Mouse (Mus musculus): Measurements from ENCODE around the gene Gchfr. TPM values are rescaled to one million over a fixed set of nuclear protein-coding genes. Genes with fewer than 3 reads are reported as not detected.

Gene Gchfr
- total RNA-seq, 2 experiments from 2014 or later, result 0.74 TPM; not detected in 1

Other genes starting within 250 kb of the Gchfr start
- gene Chst14, start 241.3 kb upstream of the Gchfr start, total RNA-seq (2021), result 1 to 10 TPM; 3.2 to 3.3 TPM
- gene Ccdc32, start 138.4 kb upstream of the Gchfr start, total RNA-seq (2021), result 10 to 100 TPM; 55.6 to 56.3 TPM
- 1 to 10 TPM; 7.6 to 9.0 TPM for gene Rpusd2, start 133.0 kb upstream of the Gchfr start, total RNA-seq (2021)
- under 1 TPM; 0.05 to 0.07 TPM for gene Knl1, start 120.7 kb upstream of the Gchfr start, total RNA-seq (2021)
- 1 to 10 TPM in 1 of 2 experiments, under 1 TPM in 1; 0.46 to 1.2 TPM for gene Rad51, start 55.0 kb upstream of the Gchfr start, total RNA-seq (2021)
- 10 to 100 TPM; 54.7 to 55.5 TPM for gene Rmdn3, start 10.7 kb upstream of the Gchfr start, total RNA-seq (2021)
- gene Gm14137, start 6.7 kb downstream of the Gchfr start, total RNA-seq (2021), result not detected
- gene Zfyve19, start 40.8 kb downstream of the Gchfr start, total RNA-seq (2021), result 10 to 100 TPM; 35.7 to 42.4 TPM
- 10 to 100 TPM; 17.3 to 17.6 TPM for gene Dnajc17, start 41.0 kb downstream of the Gchfr start, total RNA-seq (2021)
- gene Ppp1r14d, start 62.1 kb downstream of the Gchfr start, total RNA-seq (2021), result not detected
- gene Spint1, start 69.6 kb downstream of the Gchfr start, total RNA-seq (2021), result 1 to 10 TPM; 2.0 to 2.3 TPM
- gene Rhov, start 103.5 kb downstream of the Gchfr start, total RNA-seq (2021), result 1 to 10 TPM; 7.5 to 7.9 TPM
- gene Vps18, start 121.0 kb downstream of the Gchfr start, total RNA-seq (2021), result 10 to 100 TPM; 44.2 to 49.9 TPM
- 1 to 10 TPM; 2.0 to 2.8 TPM for gene Dll4, start 158.0 kb downstream of the Gchfr start, total RNA-seq (2021)
- gene Chac1, start 183.5 kb downstream of the Gchfr start, total RNA-seq (2021), result 1 to 10 TPM; 6.6 TPM